Mouse (Mus musculus) C2C12 (cell line): ENCODE measurements around the gene Pcnt.

Experiments used
- CTCF ChIP-seq: IDR thresholded peaks from one replicate; pipeline ENCODE4 v1.5.1; 2011; ENCODE audit not compliant: control insufficient read depth, insufficient read depth, insufficient read length
- FOSL1 ChIP-seq: IDR thresholded peaks from one replicate; pipeline ENCODE4 v1.8.0; 2011; ENCODE audit warnings: mild to moderate bottlenecking, low read length; ENCODE audit not compliant: poor library complexity, insufficient read depth, severe bottlenecking
- MAX ChIP-seq: IDR thresholded peaks from one replicate; pipeline ENCODE4 v1.6.1; 2011; ENCODE audit warnings: mild to moderate bottlenecking, control low read depth
- MYOD1 ChIP-seq: IDR thresholded peaks from one replicate; pipeline ENCODE4 v1.6.1; 2011; ENCODE audit warnings: low read depth; ENCODE audit not compliant: control insufficient read depth, insufficient read length

GRCm38 (mm10) chr10:76358468-76358867 lies 84.1 kb downstream of the Pcnt start:
- peak; percentile 56 for TF ChIP-seq FOSL1
- no peak for TF ChIP-seq CTCF
- TF ChIP-seq MAX, result peak; percentile 58
- no peak for TF ChIP-seq MYOD1
